Mouse (Mus musculus): ENCODE data around the gene Efcab7.

Gene Efcab7

DNA sequence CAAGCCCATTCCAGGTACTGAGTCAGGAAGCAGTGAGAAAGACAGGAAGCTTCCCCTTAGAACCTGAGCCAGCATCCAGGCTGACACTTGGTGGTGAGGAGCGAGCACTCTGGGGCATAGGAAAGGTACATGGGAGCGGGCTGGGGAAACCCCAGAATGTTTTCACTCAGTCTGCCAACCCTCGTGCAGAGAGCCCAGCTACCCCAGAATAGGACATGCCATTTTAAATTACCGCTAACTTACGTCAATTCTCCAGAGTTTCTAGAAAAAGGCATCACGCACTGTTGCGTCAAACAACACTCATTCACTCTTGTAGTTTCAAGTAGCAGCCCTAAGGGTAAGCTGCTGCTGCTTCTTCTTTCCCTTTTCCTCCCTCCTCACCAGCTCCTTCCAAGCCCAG lies 116.0 kb downstream of the Efcab7 start:
- DNase-seq, result no peak

DNA sequence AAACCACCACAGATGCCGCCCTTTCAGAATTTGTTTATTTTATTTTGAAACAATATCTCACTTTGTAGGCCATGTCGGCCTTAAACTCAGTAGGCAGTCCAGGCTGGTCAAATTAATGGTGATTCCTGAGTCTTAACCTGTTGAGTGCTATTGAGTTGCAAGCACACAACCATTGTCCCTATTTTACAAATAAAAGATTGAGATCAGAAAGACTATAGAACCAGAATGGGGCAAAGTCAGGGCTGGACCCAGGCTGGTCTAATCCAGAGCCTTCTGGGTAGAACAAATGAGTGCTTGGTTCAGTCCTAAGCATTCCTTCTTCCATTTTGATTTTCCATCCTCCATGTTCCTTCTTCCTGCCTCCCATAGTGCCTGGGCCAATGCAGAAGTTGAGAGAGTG lies 117.5 kb downstream of the Efcab7 start:
- DNase-seq, result no peak

DNA sequence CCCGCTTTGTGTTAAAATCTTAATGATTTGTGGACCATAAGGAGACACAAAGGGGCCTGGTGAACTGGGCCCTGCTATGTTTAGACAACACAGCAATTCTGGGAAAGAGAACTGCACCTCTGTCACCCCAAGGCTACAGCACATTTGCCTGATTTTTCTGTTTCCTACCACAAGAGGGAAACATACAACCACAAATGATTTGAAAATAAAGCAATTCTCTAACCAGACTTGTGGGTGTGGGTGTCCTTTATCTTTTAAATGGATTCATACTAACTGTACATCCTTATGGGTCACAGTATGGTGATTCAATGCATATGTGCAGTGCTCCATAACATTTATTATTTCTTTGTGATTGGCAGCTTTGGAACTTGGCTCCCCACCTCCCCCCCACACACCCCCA lies 118.2 kb downstream of the Efcab7 start:
- DNase-seq, result no peak

DNA sequence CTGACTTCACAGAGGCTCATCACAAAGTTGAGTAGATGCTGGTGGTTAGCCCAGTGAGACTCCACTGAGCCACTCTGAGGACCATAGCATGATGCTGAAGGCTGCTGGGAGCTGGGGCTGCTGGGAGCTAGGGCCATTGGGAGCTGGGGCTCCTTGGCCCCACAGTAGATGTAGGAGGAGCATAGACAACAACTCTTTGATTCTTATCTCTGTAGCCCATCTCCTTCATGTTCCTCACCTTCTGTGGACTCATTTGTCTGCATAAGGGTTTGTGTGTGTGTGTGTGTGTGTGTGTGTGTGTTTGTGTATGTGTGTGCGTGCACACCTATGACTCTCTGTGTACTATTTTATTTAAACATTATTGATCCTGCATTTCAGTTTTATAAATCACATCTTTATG lies 118.9 kb downstream of the Efcab7 start:
- DNase-seq, result no peak

DNA sequence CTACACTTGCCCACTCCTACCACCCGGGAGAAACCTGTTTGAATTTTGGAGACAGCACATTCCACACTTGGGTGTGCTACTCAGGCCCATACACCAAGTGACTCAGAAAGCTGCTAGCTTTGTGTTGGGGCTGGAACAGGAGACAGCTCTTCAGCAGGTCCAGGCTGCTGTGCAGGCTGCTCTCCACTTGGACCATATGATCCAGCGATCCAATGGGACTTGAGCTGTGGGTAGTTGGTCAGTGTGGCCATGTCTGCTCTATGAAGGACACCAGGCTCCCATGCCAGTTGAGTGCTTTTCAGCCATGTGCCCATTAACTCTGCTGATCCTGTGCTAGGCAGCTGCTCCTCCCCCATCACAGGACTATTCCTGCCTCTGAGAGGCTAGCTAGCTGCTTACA lies 124.9 kb downstream of the Efcab7 start:
- no peak for DNase-seq

DNA sequence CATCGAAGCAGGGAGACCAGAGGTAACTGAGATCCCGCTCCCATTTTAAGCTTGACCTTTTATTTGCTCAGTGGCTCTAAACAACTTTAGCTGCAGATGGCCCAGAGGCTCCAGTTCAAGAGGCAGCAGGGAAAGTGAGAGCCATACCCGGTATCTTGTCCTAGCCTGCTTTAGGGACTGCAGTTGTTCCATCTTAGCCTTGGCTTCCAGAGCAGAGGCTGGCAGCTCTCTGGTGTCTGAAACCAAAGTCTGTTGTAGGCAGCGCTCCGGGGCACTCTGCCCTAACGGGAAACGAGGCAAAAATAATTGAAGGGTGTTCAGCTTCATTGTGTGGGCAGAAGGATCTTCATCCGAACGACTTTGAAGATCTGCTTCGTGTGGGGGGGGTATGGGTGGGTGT lies 126.4 kb downstream of the Efcab7 start:
- DNase-seq, result no peak

DNA sequence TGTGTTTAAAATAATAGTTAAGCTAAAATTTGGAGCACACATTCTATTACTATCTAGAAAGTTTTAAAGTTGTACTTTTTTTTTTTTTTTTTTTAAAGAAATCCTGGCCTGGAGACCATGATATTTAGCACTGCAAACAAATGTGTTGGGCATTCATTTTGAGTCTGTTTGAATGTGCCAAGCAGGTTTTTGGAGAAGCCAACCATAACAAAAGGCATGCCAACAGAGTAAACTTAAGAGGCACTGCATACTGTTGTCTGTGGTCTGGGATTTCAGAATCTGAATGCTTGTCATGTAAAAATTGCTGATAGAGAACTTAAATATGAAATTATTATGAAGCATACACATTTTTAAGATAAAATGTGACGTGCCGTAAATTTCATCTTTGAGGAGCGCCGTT lies 128.2 kb downstream of the Efcab7 start:
- DNase-seq, result no peak

DNA sequence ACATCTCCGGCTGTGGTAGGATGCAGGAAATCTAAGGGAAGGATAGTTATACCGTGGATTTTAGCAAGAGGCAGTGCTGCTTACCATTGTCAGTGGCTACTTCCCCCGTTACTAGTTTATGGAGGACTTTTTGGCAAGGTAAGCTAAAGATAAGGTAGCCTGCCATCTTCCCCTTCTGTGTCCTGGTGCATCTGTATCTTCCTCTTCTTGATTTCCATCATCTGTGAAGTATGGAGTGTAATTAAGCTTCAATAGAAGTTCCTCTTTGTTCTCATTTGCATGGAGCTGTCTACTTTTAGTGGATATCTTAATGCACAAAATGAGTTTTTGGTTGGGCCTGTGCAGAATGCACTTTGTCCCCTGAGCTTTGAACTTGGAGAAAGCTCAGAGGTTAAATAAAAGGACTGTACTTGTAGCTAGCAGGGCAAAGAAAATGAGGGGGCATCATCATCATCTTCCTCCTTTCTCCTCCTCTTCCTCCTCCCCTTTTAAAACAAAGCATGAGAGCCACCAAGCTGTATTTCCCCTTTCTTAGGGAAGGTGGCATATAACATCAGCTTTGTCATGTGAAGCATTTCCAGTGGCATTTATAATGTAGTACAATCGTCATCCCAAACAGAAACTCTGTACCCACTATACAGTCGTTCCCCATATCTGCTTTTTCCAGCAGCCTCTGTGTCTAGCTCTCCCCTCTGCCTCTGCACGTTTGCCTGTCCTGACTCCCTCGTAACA lies 129.3 kb downstream of the Efcab7 start:
- DNase-seq, result no peak

DNA sequence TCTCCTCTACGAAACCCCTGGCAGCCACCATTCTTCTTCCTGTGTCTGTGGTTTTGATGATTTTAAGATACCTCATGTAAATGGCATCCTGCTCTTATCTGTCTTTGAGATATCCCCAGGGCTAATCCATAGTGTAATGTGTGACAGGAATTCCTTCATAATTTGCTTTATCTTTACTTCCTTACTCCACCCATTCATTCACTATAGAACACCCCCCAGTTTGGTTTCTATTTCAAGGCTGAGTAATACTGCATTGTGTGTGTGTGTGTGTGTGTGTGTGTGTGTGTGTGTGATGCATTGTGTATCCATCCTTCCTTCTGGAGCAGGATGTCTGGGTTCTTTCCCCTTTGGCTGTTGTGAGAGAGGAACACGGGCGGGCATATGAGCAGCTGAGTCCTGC lies 130.3 kb downstream of the Efcab7 start:
- DNase-seq, result no peak

Data from right cerebral cortex, postnatal 25 days (tissue).